Mouse (Mus musculus) stomach, embryonic 14.5 days (tissue): ENCODE results near the gene Zfp553. TPM values are rescaled to one million over a fixed set of nuclear protein-coding genes. Genes with fewer than 3 reads are reported as not detected.

Experiments used
- ATAC-seq: fragments of 200-750 bp; cut with Nextera tagmentation; 2 replicates; pipeline ENCODE4 v1.8.0; 2017; ENCODE audit warnings: low read depth, moderate TSS enrichment; ENCODE audit not compliant: insufficient number of reproducible peaks, insufficient read depth, low FRiP score
- H3K27ac ChIP-seq: fragments of 300-500 bp; sonication (generic); 2 replicates; pipeline ENCODE4 v1.5.1; 2014; ENCODE audit warnings: mild to moderate bottlenecking, low read length, moderate library complexity, mixed read lengths
- H3K27me3 ChIP-seq: fragments of 300-500 bp; sonication (generic); 2 replicates; pipeline ENCODE4 v1.6.1; 2014; ENCODE audit warnings: low read length, control low read depth, mixed read lengths; ENCODE audit not compliant: control insufficient read depth, insufficient read depth
- H3K36me3 ChIP-seq: fragments of 300-500 bp; sonication (generic); 2 replicates; pipeline ENCODE4 v1.6.1; 2014; ENCODE audit warnings: mild to moderate bottlenecking, control low read depth, low read length, moderate library complexity, mixed read lengths; ENCODE audit not compliant: control insufficient read depth, insufficient read depth
- H3K4me1 ChIP-seq: fragments of 300-500 bp; sonication (generic); 2 replicates; pipeline ENCODE4 v1.6.1; 2014; ENCODE audit warnings: low read length, control low read depth, mixed read lengths; ENCODE audit not compliant: control insufficient read depth, insufficient read depth
- H3K4me2 ChIP-seq: fragments of 300-500 bp; sonication (generic); replicated peaks from 2 replicates; pipeline ENCODE4 v1.6.1; 2014; ENCODE audit warnings: low read depth, low read length, control low read depth
- H3K4me3 ChIP-seq: fragments of 300-500 bp; sonication (generic); 2 replicates; pipeline ENCODE4 v1.5.1; 2014; ENCODE audit warnings: low read depth, low read length, control low read depth
- H3K9ac ChIP-seq: fragments of 300-500 bp; sonication (generic); replicated peaks from 2 replicates; pipeline ENCODE4 v1.6.1; 2014; ENCODE audit warnings: low read depth, mild to moderate bottlenecking, control low read depth, low read length, moderate library complexity, mixed read lengths
- H3K9me3 ChIP-seq: fragments of 300-500 bp; sonication (generic); 2 replicates; pipeline ENCODE4 v1.6.1; 2016; ENCODE audit warnings: low read depth, low read length, control low read depth; ENCODE audit not compliant: control insufficient read depth
- WGBS: fragments of 180-500 bp; shearing (Covaris S2); extraction: QIAGEN DNeasy Blood & Tissue Kit; methylation state at CpG from one replicate; pipeline ENCODE4 v1.1.7; 2014; 5-methylcytosine and 5-hydroxymethylcytosine counted together
- polyA plus RNA-seq: library from polyadenylated mRNA; unstranded; fragments of >200 nt; fragmentation: Nextera tagmentation; extraction: Ambion mirVana; gene quantifications from 2 replicates; pipeline ENCODE4 v1.2.1, GENCODE M21; 2014

The Zfp553 gene
- polyA plus RNA-seq, 1 experiment from 2014 or later: 24.4 TPM

DNA sequence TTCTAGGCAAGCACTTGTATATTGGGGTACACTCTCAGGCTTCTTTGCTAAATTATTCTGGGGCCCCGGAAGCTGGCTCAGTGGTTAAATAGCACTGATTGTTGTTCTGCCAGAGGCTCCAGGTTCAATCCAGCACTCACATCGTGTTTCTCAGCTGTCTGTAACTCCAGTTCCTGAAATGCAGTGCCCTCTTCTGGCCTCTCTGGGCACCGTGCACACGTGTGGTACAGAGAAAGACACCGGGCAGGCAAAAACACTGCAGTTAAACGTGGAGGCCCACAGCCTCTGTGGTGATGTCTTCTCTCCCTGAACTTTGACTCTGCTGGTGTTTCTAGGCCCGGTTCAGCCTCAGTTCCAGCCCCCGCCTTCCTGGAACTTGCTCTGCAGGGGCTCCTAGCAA is 45.5 kb downstream of the Zfp553 start:
- Histone ChIP-seq H3K4me2 (no peak overlapping the region), H3K9me3 (no peaks in the 10 kb centered on the region), H3K4me3 (no peak overlapping the region), H3K9ac (no peak overlapping the region), H3K4me1 (peaks cover 3% of the 10 kb centered on the region; the same call in 1 of the 2 replicates), H3K27me3 (no peaks in the 10 kb centered on the region), H3K36me3 (no peaks in the 10 kb centered on the region), H3K27ac (no peak overlapping the region)
- WGBS: 16% methylated on average over 8 of the region's 8 CpGs
- no peak for ATAC-seq

DNA sequence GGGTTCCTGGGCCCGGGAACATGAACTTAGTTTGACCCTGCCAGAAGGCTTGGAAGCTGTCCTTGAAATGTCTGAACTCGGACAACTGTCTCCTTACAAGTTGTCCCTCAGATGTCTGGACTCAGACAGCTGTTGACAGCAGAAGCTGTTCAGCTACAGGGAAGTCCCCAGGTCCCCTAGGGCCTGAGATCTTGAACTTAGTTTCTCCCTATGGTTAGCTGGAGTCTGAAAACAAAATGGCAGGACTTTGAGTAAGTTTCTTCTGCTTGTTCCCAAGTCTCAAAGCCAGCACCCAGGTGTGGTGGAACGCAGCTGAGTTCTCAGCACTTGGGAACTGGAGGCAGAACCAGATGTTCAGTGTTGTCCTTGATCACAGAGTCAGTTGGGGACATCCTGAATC is 47.2 kb downstream of the Zfp553 start:
- Histone ChIP-seq H3K4me3 (no peak overlapping the region), H3K4me2 (no peak overlapping the region), H3K9ac (no peak overlapping the region), H3K4me1 (no peaks in the 10 kb centered on the region), H3K27ac (no peak overlapping the region), H3K36me3 (no peaks in the 10 kb centered on the region), H3K27me3 (no peaks in the 10 kb centered on the region), H3K9me3 (no peaks in the 10 kb centered on the region)
- no peak for ATAC-seq
- WGBS: 53% methylated on average over 3 of the region's 3 CpGs

DNA sequence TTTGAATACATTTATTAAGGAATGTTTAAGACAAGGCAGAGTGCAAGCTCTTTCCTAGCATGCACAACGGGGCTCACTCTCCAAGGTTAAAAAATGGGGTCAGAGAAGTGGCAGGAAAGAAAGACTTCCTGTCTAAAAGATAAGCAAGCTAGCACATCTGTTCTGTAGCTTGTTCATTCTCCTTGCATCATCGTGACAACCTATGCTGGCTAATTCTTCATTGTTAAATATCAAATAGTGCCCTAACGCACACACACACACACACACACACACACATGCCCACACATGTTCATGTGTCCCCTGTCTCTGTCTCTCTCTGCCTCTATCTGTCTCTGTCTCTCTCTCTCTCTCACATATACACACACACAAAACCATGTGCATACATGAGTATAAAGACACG is 48.3 kb downstream of the Zfp553 start:
- H3K9me3 ChIP-seq: no peaks in the 10 kb centered on the region
- no peaks in the 10 kb centered on the region for H3K36me3 ChIP-seq
- no peak for ATAC-seq
- no peaks in the 10 kb centered on the region for H3K4me1 ChIP-seq
- no peak overlapping the region for H3K4me2 ChIP-seq
- no peak overlapping the region for H3K27ac ChIP-seq
- H3K4me3 ChIP-seq: no peak overlapping the region
- H3K9ac ChIP-seq: no peak overlapping the region
- WGBS: 36% methylated on average over 4 of the region's 4 CpGs
- H3K27me3 ChIP-seq: no peaks in the 10 kb centered on the region

DNA sequence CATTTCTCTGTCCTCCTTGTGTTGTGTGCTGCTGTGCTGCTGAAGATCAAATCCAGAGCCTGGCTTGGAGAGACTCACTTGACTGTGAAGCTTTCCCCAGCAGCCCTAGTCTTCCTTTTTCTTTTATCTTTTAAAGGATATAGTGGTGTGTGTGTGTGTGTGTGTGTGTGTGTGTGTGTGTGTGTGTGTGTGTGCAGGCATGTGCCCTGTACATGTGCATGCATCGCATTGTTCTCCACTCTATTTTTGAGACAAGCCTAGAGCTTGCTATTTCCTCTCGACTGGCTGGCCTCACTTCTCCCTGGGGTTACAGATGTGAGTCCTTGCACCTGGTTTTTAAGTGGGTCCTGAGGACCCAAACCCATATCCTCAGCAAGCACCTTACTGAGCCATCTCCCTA is 49.3 kb downstream of the Zfp553 start:
- Histone ChIP-seq H3K4me3 (no peak overlapping the region), H3K4me1 (no peaks in the 10 kb centered on the region), H3K36me3 (no peaks in the 10 kb centered on the region), H3K27ac (no peak overlapping the region), H3K9me3 (no peaks in the 10 kb centered on the region), H3K27me3 (no peaks in the 10 kb centered on the region), H3K4me2 (no peak overlapping the region), H3K9ac (no peak overlapping the region)
- WGBS: 74% methylated on average over 2 of the region's 2 CpGs
- ATAC-seq: no peak

DNA sequence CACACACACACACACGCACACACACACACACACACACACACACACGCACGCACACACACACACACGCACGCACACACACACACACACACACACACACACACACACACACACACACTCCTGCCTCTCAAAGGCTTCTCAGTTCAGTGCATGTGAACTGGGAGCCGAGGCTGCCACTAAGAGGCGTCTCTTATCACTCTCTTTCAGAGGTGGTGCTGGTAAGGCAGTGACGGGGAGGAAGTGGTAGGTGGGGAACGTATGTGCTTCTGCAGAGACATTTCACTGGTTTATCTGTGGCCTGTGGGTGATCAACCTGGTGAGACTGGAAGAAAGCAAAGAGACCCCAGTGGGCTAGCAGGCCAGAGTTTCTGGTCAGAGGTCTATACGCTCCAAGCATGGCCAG is 52.3 kb downstream of the Zfp553 start:
- no peak for ATAC-seq
- 74% methylated on average over 7 of the region's 10 CpGs for WGBS

More for the DNA sequence above, 52.3 kb downstream of the Zfp553 start:
- Histone ChIP-seq H3K27ac (no peak overlapping the region), H3K36me3 (no peaks in the 10 kb centered on the region), H3K4me2 (no peak overlapping the region), H3K9ac (no peak overlapping the region), H3K27me3 (no peaks in the 10 kb centered on the region), H3K4me1 (no peaks in the 10 kb centered on the region), H3K4me3 (no peak overlapping the region), H3K9me3 (peaks cover 10% of the 10 kb centered on the region)

Other genes starting within 250 kb of the Zfp553 start
- 11.4 and 12.4 TPM in 2 replicates for gene Mvp, start 218.4 kb upstream of the Zfp553 start, polyA plus RNA-seq
- not detected in 2 replicates for gene Pagr1b, start 216.6 kb upstream of the Zfp553 start, polyA plus RNA-seq
- gene Pagr1a, start 215.7 kb upstream of the Zfp553 start, polyA plus RNA-seq: 13.9 and 55.8 TPM in 2 replicates
- 32.8 and 68.9 TPM in 2 replicates for gene Gm42742, start 212.0 kb upstream of the Zfp553 start, polyA plus RNA-seq
- 15.5 and 16.0 TPM in 2 replicates for gene Prrt2, start 211.8 kb upstream of the Zfp553 start, polyA plus RNA-seq
- gene Maz, start 206.0 kb upstream of the Zfp553 start, polyA plus RNA-seq: 50.3 and 54.5 TPM in 2 replicates
- gene Kif22, start 190.6 kb upstream of the Zfp553 start, polyA plus RNA-seq: 116 and 117 TPM in 2 replicates
- not detected in 2 replicates for gene Zg16, start 145.7 kb upstream of the Zfp553 start, polyA plus RNA-seq
- 5.3 and 7.2 TPM in 2 replicates for gene AI467606, start 141.7 kb upstream of the Zfp553 start, polyA plus RNA-seq
- gene Qprt, start 110.8 kb upstream of the Zfp553 start, polyA plus RNA-seq: 1.4 and 2.2 TPM in 2 replicates
- gene Spn, start 95.2 kb upstream of the Zfp553 start, polyA plus RNA-seq: 0.31 and 0.33 TPM in 2 replicates
- 44.6 and 49.5 TPM in 2 replicates for gene Cd2bp2, start 37.0 kb upstream of the Zfp553 start, polyA plus RNA-seq
- gene Tbc1d10b, start 24.6 kb upstream of the Zfp553 start, polyA plus RNA-seq: 15.1 and 18.7 TPM in 2 replicates
- gene Mylpf, start 24.2 kb upstream of the Zfp553 start, polyA plus RNA-seq: 9.7 TPM in 2 replicates
- gene Sept1, start 69 bp downstream of the Zfp553 start, polyA plus RNA-seq: 14.9 and 16.5 TPM in 2 replicates
- 54.9 and 55.2 TPM in 2 replicates for gene Zfp771, start 11.2 kb downstream of the Zfp553 start, polyA plus RNA-seq
- 175 and 202 TPM in 2 replicates for gene Dctpp1, start 27.6 kb downstream of the Zfp553 start, polyA plus RNA-seq
- gene Sephs2, start 41.0 kb downstream of the Zfp553 start, polyA plus RNA-seq: 97.3 and 114 TPM in 2 replicates
- gene Itgal, start 63.2 kb downstream of the Zfp553 start, polyA plus RNA-seq: 0.91 and 1.0 TPM in 2 replicates
- gene Zfp768, start 112.5 kb downstream of the Zfp553 start, polyA plus RNA-seq: 4.6 and 4.7 TPM in 2 replicates
- 8.1 and 9.4 TPM in 2 replicates for gene Zfp747, start 143.0 kb downstream of the Zfp553 start, polyA plus RNA-seq
- 6.7 and 7.1 TPM in 2 replicates for gene 9130019O22Rik, start 154.1 kb downstream of the Zfp553 start, polyA plus RNA-seq
- gene E430018J23Rik, start 160.6 kb downstream of the Zfp553 start, polyA plus RNA-seq: 8.0 and 9.7 TPM in 2 replicates
- gene Zfp764, start 173.8 kb downstream of the Zfp553 start, polyA plus RNA-seq: 10.3 and 12.0 TPM in 2 replicates
- gene Zfp688, start 189.0 kb downstream of the Zfp553 start, polyA plus RNA-seq: 25.0 and 26.3 TPM in 2 replicates
- gene Zfp689, start 216.1 kb downstream of the Zfp553 start, polyA plus RNA-seq: 7.9 and 9.1 TPM in 2 replicates
- gene Prr14, start 226.6 kb downstream of the Zfp553 start, polyA plus RNA-seq: 49.9 and 55.0 TPM in 2 replicates
- gene Fbrs, start 246.1 kb downstream of the Zfp553 start, polyA plus RNA-seq: 14.9 and 18.5 TPM in 2 replicates